Mouse (Mus musculus) bone marrow, adult 2 months (tissue): ENCODE data around the gene Rab5b.

Experiments
- CTCF ChIP-seq: fragments of 200-500 bp; IDR thresholded peaks from 2 replicates; pipeline ENCODE4 v1.5.1; 2011; ENCODE audit warnings: low read length, control low read depth; ENCODE audit not compliant: control insufficient read depth, insufficient read depth
- POLR2A ChIP-seq: fragments of 200-500 bp; IDR thresholded peaks from 2 replicates; pipeline ENCODE4 v1.6.1; 2011; ENCODE audit warnings: low read depth, mild to moderate bottlenecking, control low read depth, low read length, borderline replicate concordance; ENCODE audit not compliant: control insufficient read depth

GRCm38 (mm10) chr10:128663441-128664220 lies 32.4 kb downstream of the Rab5b start:
- no peak for TF ChIP-seq CTCF
- TF ChIP-seq POLR2A, result no peak
